Mouse (Mus musculus) naive thymus-derived CD4-positive, alpha-beta T cell, adult 2 months (primary cell): ENCODE measurements around the gene Zcchc10.
A peak's percentile ranks its signal among the peaks of the same experiment; 100 is the strongest.
"Not testable (repeated sequence)": the region's sequence is repeated elsewhere in the genome, so short reads cannot be mapped to it uniquely, and the experiment has no call there.

Source experiments
- DNase-seq: peaks from one replicate; pipeline ENCODE4 v3.0.0-alpha.2; 2011; ENCODE audit warnings: low read depth

Zcchc10 gene

GRCm38 (mm10) chr11:53324512-53324968, at the start of gene Zcchc10:
Gene Zcchc10, plus strand, starts transcription at chr11:53324679.
- peak; percentile 91 for DNase-seq

DNA sequence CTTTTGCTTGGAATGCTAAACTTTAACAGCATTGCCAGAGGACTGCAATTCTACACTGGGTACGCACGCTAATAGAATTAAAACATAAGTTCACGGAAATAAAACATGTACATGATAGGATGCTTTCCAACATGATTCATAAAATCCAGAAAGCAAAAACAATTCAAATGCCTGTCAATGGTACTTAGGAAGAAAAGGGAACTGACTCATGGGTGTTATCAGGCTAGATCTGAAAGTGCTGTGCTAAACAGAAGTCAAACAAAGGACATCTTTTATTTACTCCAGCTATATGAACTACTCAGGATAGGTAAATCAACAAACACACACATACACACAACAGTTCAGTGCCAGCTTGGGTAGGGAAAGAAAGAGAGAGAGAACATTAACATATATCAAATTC, 49.1 kb upstream of the Zcchc10 start:
- no peak for DNase-seq

- DNase-seq = no peak
Observed at GRCm38 (mm10) chr11:53278411-53278810, 46.1 kb upstream of the Zcchc10 start.

GRCm38 (mm10) chr11:53285885-53286284, 38.6 kb upstream of the Zcchc10 start:
- DNase-seq = no peak

GRCm38 (mm10) chr11:53290187-53290586, 34.3 kb upstream of the Zcchc10 start:
- not testable (repeated sequence) for DNase-seq

DNA sequence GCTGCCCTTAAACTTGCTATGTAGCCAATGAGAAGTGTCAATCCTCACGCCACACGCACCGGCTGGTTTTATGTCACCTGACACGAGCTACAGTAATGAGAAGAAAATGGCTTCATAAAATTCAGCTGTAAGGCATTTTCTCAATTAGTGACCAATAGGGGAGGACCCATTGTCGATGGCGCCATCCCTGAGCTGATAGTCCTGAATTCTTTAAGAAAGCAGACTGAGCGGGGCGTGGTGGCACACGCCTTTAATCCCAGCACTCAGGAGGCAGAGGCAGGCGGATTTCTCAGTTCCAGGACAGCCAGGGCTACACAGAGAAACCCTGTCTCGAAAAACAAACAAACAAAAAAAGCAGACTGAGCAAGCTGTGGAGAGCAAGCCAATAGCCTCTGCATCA, 33.6 kb upstream of the Zcchc10 start:
- no peak for DNase-seq

GRCm38 (mm10) chr11:53294441-53294840, 30.0 kb upstream of the Zcchc10 start:
- DNase-seq = no peak

DNA sequence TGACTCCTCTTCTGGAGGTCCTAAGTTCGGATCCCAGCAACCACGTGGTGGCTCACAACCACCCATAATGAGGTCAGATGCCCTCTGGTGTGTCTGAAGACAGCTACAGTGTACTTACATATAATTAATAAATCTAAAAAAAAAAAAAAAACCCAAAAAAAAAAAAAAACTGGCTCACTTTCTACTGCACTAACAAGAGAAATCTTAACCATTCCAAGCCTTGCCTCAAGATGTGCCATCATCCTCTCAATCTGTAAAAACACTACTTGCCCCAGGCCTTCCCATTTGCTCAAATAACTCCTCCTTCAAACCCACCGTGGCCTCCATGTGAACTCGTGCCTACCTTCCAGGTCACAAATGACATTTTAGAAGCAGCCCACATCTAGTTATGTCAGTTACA, 27.6 kb upstream of the Zcchc10 start:
- no peak for DNase-seq

DNA sequence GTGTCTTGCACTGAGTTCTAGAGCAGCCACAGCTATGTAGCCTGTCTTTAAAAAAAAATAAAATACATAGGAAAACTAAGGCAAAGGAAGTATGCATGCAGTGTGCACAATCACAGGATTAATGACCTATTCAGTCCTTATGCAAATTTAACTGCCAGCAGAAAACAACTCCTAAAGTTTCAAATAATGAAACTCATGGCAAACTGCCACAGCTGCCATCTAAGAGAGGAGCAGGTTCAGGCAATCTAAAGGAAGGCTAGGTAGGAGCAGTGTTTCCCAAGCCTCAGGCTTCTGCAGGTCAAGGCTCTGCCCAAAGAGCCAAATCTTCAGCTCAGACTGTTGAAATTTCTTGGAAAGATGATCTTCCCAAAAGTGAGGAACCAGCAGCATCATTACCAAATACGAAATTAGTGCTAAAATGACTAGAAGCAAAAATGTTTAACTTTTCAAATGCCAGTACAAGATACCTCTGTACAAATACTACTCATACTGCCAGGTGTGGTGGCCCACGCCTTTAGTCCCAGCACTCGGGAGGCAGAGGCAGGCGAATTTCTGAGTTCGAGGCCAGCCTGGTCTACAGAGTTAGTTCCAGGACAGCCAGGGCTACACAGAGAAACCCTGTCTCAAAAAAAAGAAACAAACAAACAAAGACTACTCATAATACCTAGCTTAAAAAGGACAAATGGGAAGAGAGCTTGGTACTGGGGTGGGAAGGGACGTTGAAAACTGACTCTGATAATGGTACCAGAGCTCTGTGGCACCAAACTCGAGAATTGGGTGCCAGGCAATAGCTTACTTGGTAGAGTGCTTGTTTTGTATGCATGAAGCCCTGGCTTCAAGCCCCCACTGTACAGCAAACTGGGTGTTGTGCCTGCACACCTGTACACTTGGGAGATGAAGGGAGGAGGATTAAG, 26.3 kb upstream of the Zcchc10 start:
- no peak for DNase-seq

DNA sequence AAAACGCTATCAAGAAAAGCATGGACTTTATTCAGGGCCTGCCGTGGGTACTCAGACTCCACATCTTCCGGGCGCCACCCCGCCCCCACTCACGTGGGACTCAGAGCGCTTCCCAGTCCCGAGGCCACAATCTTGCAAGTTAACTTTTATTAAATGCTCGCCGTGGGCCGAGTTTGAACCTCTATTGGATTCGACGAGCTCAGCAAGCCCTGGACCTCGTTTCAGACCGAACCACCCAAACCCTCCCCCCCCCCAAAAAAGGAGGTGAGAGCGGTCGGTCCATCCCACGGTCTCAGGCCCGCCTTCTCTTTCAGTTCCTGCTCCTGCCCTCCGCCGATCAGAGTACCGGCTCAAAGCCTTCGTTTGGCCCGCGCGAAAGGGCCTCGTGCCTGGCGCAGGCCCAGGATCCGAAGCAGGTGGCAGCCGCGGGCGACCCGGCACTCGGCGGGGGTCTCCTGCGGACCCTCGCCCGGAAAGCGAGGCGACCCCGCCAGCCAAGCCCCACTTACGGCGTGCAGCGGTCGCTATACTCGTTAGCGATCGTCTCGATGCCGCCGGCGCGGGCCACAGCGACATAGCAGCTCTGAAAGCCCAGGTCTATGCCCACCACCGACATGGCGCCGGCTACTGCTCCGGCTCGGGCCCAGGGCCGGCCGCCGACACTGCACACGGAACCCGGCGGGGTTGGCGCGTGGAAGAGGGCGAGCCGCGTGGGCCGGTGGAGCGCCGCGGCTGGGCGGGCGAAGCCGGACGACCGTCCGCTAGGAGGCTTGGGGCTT, 24.7 kb upstream of the Zcchc10 start:
- DNase-seq = peak; percentile 75

DNA sequence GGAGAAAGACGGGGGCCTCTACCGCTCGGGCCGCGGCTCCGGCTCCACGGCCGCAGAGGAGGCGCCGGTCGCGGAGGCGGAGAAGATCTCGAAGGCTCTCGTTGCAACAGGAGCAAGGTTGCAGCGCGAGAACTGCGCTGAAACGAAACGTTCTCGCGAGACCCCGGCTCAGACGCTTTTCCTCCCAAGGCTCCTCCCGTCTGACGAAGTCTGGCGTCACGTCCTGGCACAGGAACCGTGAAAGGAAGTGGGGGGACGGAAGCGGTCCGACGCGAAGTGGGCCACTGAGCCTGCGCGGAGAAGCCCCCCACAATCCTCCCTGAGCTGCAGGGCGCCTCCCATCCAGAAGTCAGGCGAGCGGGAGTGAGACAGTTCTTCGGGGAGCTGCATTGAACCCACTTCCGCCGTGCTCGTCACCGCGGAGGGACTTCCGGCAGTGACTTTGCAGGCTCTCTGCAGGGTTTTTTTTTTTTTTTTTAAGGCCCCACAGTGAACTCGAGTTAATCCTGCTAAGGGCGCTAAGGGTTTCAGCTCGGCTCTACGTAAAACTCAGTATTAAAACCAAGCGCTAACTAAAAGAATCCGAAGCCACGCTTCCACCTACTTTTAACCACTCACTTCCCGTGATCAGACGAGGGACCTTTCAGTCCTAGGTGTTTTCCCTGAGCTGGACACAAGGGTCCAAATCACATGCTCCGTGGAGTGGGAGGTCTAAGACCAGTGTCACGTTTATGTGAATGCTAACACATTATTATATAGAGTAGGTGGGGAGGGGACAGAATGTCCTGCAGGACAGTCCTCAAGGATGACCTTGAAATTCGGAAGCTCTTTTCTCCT, 23.9 kb upstream of the Zcchc10 start, which contains the start of gene Hspa4:
Gene Hspa4, minus strand, starts transcription at position 128 of the 837 bp plus-strand sequence.
- DNase-seq = peak; percentile 100

DNA sequence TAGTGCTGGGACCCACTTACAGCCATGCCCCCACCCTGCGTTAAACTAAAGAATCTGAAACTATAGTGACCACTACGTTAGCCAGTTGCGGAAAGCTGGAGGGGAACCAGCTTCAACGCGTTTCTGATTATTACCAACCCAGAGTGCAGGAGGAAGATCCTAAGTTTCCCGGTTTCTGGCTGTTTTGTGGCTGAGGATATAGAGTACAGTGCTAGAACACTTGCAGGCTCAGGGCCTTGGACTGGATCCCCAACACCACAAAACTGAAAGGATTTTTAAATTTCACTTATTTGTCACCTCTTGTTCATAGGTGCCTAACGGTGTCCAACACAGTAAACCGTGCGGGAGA, 23.3 kb upstream of the Zcchc10 start:
- DNase-seq = peak; percentile 32

GRCm38 (mm10) chr11:53304044-53304840, 20.2 kb upstream of the Zcchc10 start:
- no peak for DNase-seq

DNA sequence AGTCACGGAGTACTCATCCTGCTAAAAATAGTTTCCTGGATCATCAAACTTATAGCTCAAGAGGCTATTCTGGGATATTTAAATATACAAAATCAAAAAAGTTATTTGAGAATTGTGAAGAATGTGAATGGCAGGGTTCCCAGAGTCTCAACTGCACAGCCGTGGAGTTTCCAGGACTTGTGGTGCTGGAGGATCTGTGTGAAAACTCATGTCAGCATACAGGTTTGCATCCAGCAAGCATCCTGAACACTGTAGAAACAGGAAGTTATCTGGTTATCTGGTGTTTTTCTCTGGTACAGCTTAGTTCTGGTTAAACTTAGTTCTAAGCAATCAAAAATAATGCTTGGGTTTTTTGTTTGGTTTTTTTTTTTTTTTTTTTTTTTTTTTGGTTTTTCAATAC, 17.5 kb upstream of the Zcchc10 start:
- DNase-seq = no peak

- no peak for DNase-seq
Observed at GRCm38 (mm10) chr11:53307558-53308065, 16.9 kb upstream of the Zcchc10 start.

GRCm38 (mm10) chr11:53308251-53308864, 16.1 kb upstream of the Zcchc10 start:
- no peak for DNase-seq

DNA sequence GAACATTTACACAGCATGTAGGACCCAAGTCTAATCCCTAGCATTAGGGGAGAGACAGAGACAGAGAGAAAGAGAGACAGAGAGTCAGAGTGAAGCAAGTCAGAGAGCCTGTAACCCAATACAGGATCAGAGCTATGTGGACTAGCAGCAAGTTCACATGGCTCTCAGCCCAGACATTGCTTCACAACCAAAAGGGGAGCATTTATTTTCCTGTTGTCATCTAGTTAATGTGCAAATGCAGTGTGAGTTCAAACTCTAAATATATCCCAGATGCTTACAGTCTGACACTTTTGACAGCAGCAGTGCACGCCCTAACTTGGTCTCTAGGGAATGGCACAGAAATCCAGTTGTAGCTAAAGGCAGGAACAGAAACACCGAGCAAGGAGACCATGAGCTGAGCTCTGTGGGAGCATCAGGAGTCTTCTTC, 15.6 kb upstream of the Zcchc10 start:
- DNase-seq = no peak

- no peak for DNase-seq
Observed at GRCm38 (mm10) chr11:53311385-53311784, 13.1 kb upstream of the Zcchc10 start.

GRCm38 (mm10) chr11:53312823-53313222, 11.7 kb upstream of the Zcchc10 start:
- DNase-seq = not testable (repeated sequence)

DNA sequence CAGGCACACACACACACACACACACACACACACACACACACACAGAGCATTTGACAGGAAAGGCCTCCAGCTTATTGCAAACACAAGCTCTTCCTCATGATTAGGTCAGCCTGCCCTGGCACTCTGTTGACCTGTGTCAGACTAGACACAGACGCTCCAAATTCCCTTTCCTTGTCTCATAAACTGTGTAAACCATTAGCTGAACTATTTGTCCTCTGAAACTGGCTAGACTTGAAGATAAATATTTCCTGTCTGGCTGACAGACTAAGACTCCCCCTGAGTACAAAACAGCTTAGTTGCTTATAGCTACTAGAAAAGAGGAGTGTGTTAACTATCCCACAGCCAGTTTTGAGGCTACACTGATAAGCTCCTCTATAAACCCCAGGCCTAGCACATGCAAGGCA, 9.7 kb upstream of the Zcchc10 start:
- no peak for DNase-seq
